Mouse (Mus musculus) thymus, postnatal 25 days (tissue): Measurements from ENCODE around the gene Zbtb24.
A peak's percentile ranks its signal among the peaks of the same experiment; 100 is the strongest.
"Not testable (repeated sequence)": the region's sequence is repeated elsewhere in the genome, so short reads cannot be mapped to it uniquely, and the experiment has no call there.

Experiments
- DNase-seq: peaks from one replicate; pipeline ENCODE4 v3.0.0; 2022

Gene Zbtb24

GRCm38 (mm10) chr10:41450137-41450670 is at the start of gene Zbtb24:
Gene Zbtb24 (plus strand): TSS chr10:41450383.
- DNase-seq: peak; percentile 97

GRCm38 (mm10) chr10:41401097-41401496 is 49.1 kb upstream of the Zbtb24 start:
- no peak for DNase-seq

- DNase-seq: no peak
These were observed 46.8 kb upstream of the Zbtb24 start for GRCm38 (mm10) chr10:41403364-41403763.

- no peak for DNase-seq
These were observed 46.1 kb upstream of the Zbtb24 start for GRCm38 (mm10) chr10:41403893-41404612.

GRCm38 (mm10) chr10:41410176-41410575 is 40.0 kb upstream of the Zbtb24 start:
- not testable (repeated sequence) for DNase-seq

- DNase-seq: not testable (repeated sequence)
These were observed 39.4 kb upstream of the Zbtb24 start for GRCm38 (mm10) chr10:41410821-41411220.

- not testable (repeated sequence) for DNase-seq
These were observed 36.7 kb upstream of the Zbtb24 start for GRCm38 (mm10) chr10:41413471-41413870.

- DNase-seq: not testable (repeated sequence)
These were observed 34.8 kb upstream of the Zbtb24 start for GRCm38 (mm10) chr10:41415368-41415767.

- no peak for DNase-seq
These were observed 29.5 kb upstream of the Zbtb24 start for GRCm38 (mm10) chr10:41420496-41421200.

GRCm38 (mm10) chr10:41423681-41424080 is 26.5 kb upstream of the Zbtb24 start:
- DNase-seq: no peak

GRCm38 (mm10) chr10:41426368-41426767 is 23.8 kb upstream of the Zbtb24 start:
- DNase-seq: no peak

GRCm38 (mm10) chr10:41434624-41435023 is 15.6 kb upstream of the Zbtb24 start:
- peak; percentile 60 for DNase-seq

GRCm38 (mm10) chr10:41435141-41435540 is 15.0 kb upstream of the Zbtb24 start:
- DNase-seq: no peak

GRCm38 (mm10) chr10:41448216-41448615 is 2.0 kb upstream of the Zbtb24 start:
- DNase-seq: no peak

- no peak for DNase-seq
These were observed 499 bp upstream of the Zbtb24 start for GRCm38 (mm10) chr10:41449684-41450083.

- no peak for DNase-seq
These were observed 768 bp downstream of the Zbtb24 start for GRCm38 (mm10) chr10:41450780-41451522.

- DNase-seq: no peak
These were observed 1.5 kb downstream of the Zbtb24 start for GRCm38 (mm10) chr10:41451656-41452055.

- no peak for DNase-seq
These were observed 2.6 kb downstream of the Zbtb24 start for GRCm38 (mm10) chr10:41452791-41453190.

- no peak for DNase-seq
These were observed 9.8 kb downstream of the Zbtb24 start for GRCm38 (mm10) chr10:41459990-41460389.

- no peak for DNase-seq
These were observed 10.3 kb downstream of the Zbtb24 start for GRCm38 (mm10) chr10:41460501-41460900.

GRCm38 (mm10) chr10:41461057-41461722 is 11.0 kb downstream of the Zbtb24 start:
- no peak for DNase-seq

- DNase-seq: no peak
These were observed 14.3 kb downstream of the Zbtb24 start for GRCm38 (mm10) chr10:41464401-41464955.
